Mouse (Mus musculus) forebrain, embryonic 16.5 days (tissue): ENCODE results near the gene Rasa4. TPM values are rescaled to one million over a fixed set of nuclear protein-coding genes. Genes with fewer than 3 reads are reported as not detected.
A peak's percentile ranks its signal among the peaks of the same experiment; 100 is the strongest.
"Not testable (repeated sequence)": the region's sequence is repeated elsewhere in the genome, so short reads cannot be mapped to it uniquely, and the experiment has no call there.

Source experiments
- ATAC-seq: fragments of 200-750 bp; cut with Nextera tagmentation; 2 replicates; pipeline ENCODE4 v1.8.0; 2017; ENCODE audit warnings: mild to moderate bottlenecking, moderate library complexity
- H3K27ac ChIP-seq: fragments of 300-500 bp; sonication (generic); 2 replicates; pipeline ENCODE4 v1.5.1; 2014; ENCODE audit warnings: low read length, control low read depth
- H3K27me3 ChIP-seq: fragments of 300-500 bp; sonication (generic); replicated peaks from 2 replicates; pipeline ENCODE4 v1.6.1; 2014; ENCODE audit warnings: low read length; ENCODE audit not compliant: control insufficient read depth, insufficient read depth
- H3K36me3 ChIP-seq: fragments of 300-500 bp; sonication (generic); 2 replicates; pipeline ENCODE4 v1.6.1; 2014; ENCODE audit not compliant: control insufficient read depth, insufficient read depth
- H3K4me1 ChIP-seq: fragments of 300-500 bp; sonication (generic); replicated peaks from 2 replicates; pipeline ENCODE4 v1.6.1; 2014; ENCODE audit warnings: low read length; ENCODE audit not compliant: control insufficient read depth, insufficient read depth
- H3K4me2 ChIP-seq: fragments of 300-500 bp; sonication (generic); 2 replicates; pipeline ENCODE4 v1.6.1; 2014; ENCODE audit warnings: mild to moderate bottlenecking, low read length, control low read depth
- H3K4me3 ChIP-seq: fragments of 300-500 bp; sonication (generic); replicated peaks from 2 replicates; pipeline ENCODE4 v1.5.1; 2014; ENCODE audit warnings: mild to moderate bottlenecking, low read length, control low read depth
- H3K9ac ChIP-seq: fragments of 300-500 bp; sonication (generic); replicated peaks from 2 replicates; pipeline ENCODE4 v1.6.1; 2014; ENCODE audit warnings: low read depth, low read length, control low read depth
- H3K9me3 ChIP-seq: fragments of 300-500 bp; sonication (generic); 2 replicates; pipeline ENCODE4 v1.6.1; 2016; ENCODE audit warnings: low read length; ENCODE audit not compliant: control insufficient read depth
- WGBS: fragments of 180-500 bp; shearing (Covaris S2); extraction: QIAGEN DNeasy Blood & Tissue Kit; methylation state at CpG from one replicate; pipeline ENCODE4 v1.1.7; 2014; 5-methylcytosine and 5-hydroxymethylcytosine counted together
- polyA plus RNA-seq: library from polyadenylated mRNA; unstranded; fragments of >200 nt; fragmentation: Nextera tagmentation; extraction: Ambion mirVana; gene quantifications from 2 replicates; pipeline ENCODE4 v1.2.1, GENCODE M21; 2015

The Rasa4 gene
- polyA plus RNA-seq, 1 experiment from 2014 or later: 9.1 TPM

DNA sequence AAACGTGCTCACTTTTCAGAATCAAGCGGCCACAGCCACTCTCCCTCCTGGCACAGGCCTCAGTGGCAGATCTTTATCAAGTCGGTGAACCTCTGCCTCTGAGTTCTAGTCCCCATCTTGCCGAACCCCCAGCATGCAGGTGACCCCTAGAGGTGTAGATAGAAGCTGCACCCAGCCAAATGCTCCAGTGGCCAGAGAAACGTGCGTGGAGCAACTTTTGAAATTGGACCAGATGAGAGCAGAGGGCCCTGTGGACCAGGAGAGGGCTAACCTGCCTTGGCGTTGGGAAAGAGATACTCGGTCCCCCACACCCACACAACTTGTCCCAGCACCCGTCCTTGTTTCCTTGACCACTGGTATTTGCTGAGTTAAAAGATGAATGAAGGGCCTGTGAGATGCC lies 38.3 kb upstream of the Rasa4 start:
- no peaks in the 10 kb centered on the region for H3K36me3 ChIP-seq
- H3K4me1 ChIP-seq: no peaks in the 10 kb centered on the region
- no peak overlapping the region for H3K4me2 ChIP-seq
- 39% methylated on average over 9 of the region's 9 CpGs for WGBS
- no peak for ATAC-seq
- H3K4me3 ChIP-seq: no peak overlapping the region
- H3K9ac ChIP-seq: no peak overlapping the region
- no peaks in the 10 kb centered on the region for H3K9me3 ChIP-seq
- no peaks in the 10 kb centered on the region for H3K27me3 ChIP-seq
- H3K27ac ChIP-seq: no peak overlapping the region

DNA sequence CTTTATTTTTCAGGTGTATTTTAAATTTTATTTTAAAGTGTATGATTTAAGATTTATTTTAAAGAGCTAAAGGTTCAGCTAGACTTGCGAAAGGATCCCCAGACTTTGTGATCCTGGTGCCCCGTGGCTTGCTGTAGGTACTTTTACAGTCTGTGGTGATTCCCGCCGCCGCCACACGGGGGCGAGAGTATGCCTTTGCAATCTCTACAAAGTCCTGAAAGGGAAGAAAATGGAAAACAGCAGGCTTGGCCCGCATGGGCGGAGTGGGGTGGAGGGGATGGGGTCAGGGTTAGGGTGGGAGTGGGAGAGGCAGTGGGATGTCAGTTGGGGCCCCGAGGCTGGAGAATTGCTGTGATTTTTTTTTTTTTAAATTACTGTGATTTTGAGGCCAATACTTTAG lies 37.7 kb upstream of the Rasa4 start:
- no peak overlapping the region for H3K4me2 ChIP-seq
- H3K9me3 ChIP-seq: no peaks in the 10 kb centered on the region
- no peaks in the 10 kb centered on the region for H3K36me3 ChIP-seq
- WGBS: 3% methylated on average over 10 of the region's 10 CpGs
- H3K4me1 ChIP-seq: no peaks in the 10 kb centered on the region
- no peaks in the 10 kb centered on the region for H3K27me3 ChIP-seq
- no peak overlapping the region for H3K9ac ChIP-seq
- no peak overlapping the region for H3K27ac ChIP-seq
- H3K4me3 ChIP-seq: no peak overlapping the region
- ATAC-seq: peak; percentile 52; the same call in 1 of the 2 replicates

DNA sequence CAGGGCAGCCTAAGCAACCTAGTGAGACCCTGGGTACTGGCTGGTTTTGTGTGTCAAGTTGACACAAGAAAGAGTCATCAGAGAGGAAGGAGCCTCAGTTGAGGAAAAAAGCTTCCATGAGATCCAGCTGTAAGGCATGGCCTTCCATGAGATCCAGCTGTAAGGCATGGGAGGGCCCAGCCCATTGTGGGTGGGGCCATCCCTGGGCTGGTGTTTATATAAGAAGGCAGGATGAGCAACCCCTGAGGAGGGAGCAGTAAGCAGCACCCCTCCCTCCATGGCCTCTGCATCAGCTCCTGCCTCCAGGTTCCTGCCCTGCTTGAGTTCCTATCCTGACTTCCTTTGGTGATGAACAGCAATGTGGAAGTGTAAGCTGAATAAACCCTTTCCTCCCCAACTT lies 35.2 kb upstream of the Rasa4 start:
- not testable (repeated sequence) for H3K36me3 ChIP-seq, H3K27me3 ChIP-seq, ATAC-seq, H3K4me3 ChIP-seq, H3K27ac ChIP-seq, H3K4me2 ChIP-seq, H3K9me3 ChIP-seq, H3K4me1 ChIP-seq, H3K9ac ChIP-seq

DNA sequence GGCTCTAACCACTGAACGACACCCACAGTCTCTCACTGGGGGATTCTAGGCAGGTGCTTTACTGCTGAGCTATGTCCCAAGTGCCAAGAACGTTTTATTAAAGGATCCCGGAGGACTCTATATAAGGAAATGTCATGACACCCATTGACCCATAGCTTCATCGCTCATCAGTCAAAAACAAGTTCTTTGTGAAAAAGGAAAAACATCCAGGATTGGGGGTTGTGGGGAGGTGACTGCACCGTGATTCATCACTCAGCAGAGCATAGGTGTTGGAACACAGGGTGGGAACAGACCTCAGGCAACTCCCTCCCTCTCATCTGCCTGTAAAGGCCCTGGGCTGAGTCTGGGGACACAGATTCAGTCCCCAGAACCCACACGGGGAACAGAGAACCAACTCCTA lies 33.8 kb upstream of the Rasa4 start:
- ATAC-seq: no peak
- no peak overlapping the region for H3K9ac ChIP-seq
- no peaks in the 10 kb centered on the region for H3K27me3 ChIP-seq
- no peak overlapping the region for H3K27ac ChIP-seq
- H3K4me2 ChIP-seq: no peak overlapping the region
- 83% methylated on average over 6 of the region's 6 CpGs for WGBS
- H3K4me1 ChIP-seq: peaks cover 6% of the 10 kb centered on the region
- H3K9me3 ChIP-seq: no peaks in the 10 kb centered on the region
- H3K4me3 ChIP-seq: no peak overlapping the region
- no peaks in the 10 kb centered on the region for H3K36me3 ChIP-seq

DNA sequence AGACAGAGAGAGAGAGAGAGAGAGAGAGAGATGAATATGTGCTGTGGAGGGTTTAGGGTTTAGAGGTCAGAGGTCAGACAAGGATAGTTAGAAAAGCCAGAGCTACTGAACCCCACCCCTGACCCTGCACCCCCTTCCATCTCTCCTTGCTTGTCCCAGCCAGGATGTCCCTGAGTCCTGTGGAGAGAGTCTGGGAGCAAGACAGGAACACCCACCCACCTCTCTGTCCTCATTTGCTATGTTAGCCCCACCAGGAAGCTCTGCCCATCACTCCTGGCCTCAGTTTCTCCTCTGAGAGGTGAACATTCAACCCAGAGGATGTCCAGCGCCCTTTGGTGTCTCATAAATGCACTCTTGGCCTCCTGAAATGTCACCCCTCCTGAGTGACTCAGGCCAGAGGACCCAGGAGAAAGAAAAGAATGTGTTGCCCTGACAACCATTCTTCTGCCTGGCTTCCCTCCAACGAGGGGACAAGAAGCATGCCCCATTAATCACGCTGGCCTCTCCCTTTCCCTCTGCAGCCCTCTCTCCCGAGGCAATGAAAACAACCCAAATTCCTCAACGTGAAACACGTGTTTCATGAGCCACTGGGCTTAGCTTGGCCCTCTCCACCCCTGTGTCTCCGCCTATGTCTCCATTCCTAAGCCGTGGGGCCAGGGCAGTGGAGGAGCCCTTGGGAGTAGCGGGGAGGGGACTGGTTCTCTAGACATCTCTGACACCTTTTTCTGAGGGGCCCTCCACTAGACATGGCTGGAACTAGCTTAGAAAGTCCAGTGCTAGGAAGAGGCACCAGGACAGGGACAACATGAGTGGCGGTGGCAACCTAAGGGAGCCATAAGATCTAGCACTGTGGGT lies 32.3 kb upstream of the Rasa4 start:
- peak; percentile 43; the same call in 1 of the 2 replicates for ATAC-seq
- no peak overlapping the region for H3K27ac ChIP-seq

DNA sequence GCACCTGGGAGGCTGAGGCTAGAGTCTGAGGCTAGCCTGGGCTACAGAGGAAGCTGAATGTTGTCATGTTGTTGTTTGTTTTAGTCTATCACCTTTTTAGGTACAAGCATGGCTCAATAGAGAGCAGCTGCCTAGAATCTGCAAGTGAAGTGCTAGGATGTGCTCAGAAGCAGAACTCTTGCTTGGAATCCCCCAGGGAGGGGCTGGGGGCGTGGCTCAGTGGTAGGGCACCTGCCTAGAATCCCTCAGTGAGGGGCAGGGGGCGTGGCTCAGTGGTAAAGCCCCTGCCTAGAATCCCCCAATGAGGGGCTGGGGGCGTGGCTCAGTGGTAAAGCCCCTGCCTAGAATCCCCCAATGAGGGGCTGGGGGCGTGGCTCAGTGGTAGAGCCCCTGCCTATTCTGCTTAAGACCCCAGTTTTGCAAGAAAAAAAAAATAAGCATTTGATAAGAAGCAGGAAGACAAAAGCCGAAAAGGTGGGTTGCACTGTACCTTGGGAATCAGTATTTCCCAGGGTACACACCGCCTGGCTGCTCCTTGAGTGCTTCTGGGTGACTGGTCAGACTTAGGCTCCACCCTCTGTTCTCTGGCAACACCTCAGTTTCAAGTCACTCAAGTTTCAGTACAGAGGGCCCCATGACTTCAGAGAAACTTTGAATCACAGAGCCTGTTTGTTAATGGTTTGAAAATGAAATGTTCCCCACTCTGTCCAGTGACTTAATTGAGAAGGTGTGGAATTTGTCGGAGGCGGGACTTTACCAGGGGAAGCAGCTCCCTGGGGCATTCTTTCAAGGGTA lies 30.7 kb upstream of the Rasa4 start:
- no peak overlapping the region for H3K4me3 ChIP-seq
- no peak overlapping the region for H3K9ac ChIP-seq
- 85% methylated on average over 8 of the region's 8 CpGs for WGBS
- no peak overlapping the region for H3K4me2 ChIP-seq
- H3K27ac ChIP-seq: no peak overlapping the region
- H3K27me3 ChIP-seq: no peaks in the 10 kb centered on the region
- H3K9me3 ChIP-seq: no peaks in the 10 kb centered on the region
- no peaks in the 10 kb centered on the region for H3K36me3 ChIP-seq
- ATAC-seq: no peak
- peaks cover 6% of the 10 kb centered on the region for H3K4me1 ChIP-seq

More for the DNA sequence above, 32.3 kb upstream of the Rasa4 start:
- Histone ChIP-seq H3K9me3 (no peaks in the 10 kb centered on the region), H3K4me2 (no peak overlapping the region), H3K4me1 (peaks cover 6% of the 10 kb centered on the region), H3K9ac (no peak overlapping the region), H3K36me3 (no peaks in the 10 kb centered on the region), H3K4me3 (no peak overlapping the region), H3K27me3 (no peaks in the 10 kb centered on the region)
- 4% methylated on average over 10 of the region's 10 CpGs for WGBS

DNA sequence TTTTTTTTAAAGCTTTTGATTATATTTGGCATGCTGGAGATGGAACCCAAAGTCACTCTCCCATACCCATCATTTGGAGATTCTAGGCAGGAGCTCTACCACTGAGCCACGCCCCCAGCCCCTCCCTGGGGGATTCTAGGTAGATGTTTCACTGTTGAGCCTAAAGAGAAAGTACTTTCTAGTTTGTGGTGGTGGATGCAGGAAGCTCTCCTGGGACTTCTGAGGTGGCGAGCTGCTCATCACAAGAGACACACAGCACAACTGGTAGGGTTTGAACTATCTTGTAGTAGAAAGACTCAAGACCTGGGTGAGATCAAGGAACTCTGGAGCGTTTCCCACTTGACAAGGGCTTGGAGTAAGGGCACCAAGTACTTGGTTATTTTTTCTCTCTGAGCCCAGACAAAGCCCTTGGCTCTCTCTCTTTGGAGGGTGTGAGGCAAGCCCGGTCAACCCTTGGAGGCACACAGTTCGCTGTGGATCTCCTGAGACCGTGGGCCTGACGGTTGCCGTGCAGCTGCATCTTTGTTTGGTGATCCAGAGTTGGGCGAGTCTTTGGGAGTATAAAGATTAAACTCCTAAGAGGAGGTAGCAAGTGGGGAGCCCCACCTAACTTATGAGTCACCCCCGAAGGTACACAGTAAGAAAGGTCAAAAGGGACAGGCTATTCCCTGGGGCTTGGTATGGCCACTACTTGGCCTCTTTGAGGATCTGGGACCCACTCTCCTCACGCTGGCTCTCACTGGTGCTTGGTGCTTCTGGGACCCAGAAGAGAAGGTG lies 29.2 kb upstream of the Rasa4 start, which contains the start of gene Upk3bl:
TSS of gene Upk3bl (plus strand) at position 192 of the 777 bp plus-strand sequence.
- Histone ChIP-seq H3K9ac (no peak within 1 kb of the TSS), H3K27ac (no peak within 1 kb of the TSS), H3K4me1 (peaks cover 6% of the 10 kb centered on the region), H3K4me3 (no peak within 1 kb of the TSS), H3K27me3 (no peaks in the 10 kb centered on the region), H3K36me3 (no peaks in the 10 kb centered on the region), H3K9me3 (no peaks in the 10 kb centered on the region), H3K4me2 (no peak within 1 kb of the TSS)
- ATAC-seq: no peak
- WGBS: 92% methylated on average over 11 of the region's 11 CpGs

DNA sequence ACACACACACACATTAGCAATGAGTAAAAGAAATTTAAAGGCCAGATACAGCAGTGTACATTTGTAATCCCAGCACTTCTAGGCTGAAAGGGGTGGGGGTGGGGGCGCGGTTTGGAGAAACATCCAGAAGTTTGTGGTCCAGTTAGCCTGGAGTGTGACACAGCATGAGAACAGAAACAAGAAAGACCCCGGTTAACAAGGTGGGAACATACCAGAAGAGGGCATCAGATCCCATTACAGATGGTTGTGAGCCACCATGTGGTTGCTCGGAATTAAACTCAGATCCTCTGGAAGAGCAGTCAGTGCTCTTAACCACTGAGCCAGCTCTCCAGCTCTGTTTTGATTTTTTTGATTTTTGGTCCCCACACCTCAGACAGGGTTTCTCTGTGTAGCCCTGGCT lies 27.7 kb upstream of the Rasa4 start:
- Histone ChIP-seq H3K27ac (no peak overlapping the region), H3K4me1 (peaks cover 6% of the 10 kb centered on the region), H3K9ac (no peak overlapping the region), H3K9me3 (no peaks in the 10 kb centered on the region), H3K4me3 (no peak overlapping the region), H3K36me3 (no peaks in the 10 kb centered on the region), H3K27me3 (no peaks in the 10 kb centered on the region), H3K4me2 (no peak overlapping the region)
- no peak for ATAC-seq
- WGBS: 39% methylated on average over 4 of the region's 4 CpGs

DNA sequence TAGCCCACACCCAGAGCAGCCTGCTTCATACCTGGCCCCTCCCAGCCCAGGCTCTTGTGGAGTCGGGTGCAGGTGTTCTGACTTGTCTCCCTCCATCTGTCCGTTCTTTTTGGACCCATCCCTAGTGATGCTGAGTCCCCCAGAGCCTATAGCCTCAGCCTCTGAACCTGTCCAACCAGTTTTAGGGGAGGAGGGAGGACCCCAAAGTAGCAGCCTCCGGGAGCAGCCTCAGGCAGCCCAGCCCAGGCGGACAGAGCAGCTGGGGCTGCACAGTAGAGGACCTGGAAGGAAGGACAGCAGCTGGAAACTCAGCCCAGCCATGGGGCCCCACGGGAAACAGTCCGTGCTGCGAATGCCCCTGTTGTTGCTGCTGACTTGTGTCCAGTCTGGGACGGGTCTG lies 26.6 kb upstream of the Rasa4 start:
- Histone ChIP-seq H3K27ac (no peak overlapping the region), H3K27me3 (no peaks in the 10 kb centered on the region), H3K9ac (no peak overlapping the region), H3K36me3 (no peaks in the 10 kb centered on the region), H3K4me2 (no peak overlapping the region), H3K4me1 (no peaks in the 10 kb centered on the region), H3K4me3 (no peak overlapping the region), H3K9me3 (no peaks in the 10 kb centered on the region)
- 45% methylated on average over 8 of the region's 8 CpGs for WGBS
- no peak for ATAC-seq
